Comparison of ENCODE assay signal across 10 mouse cellular contexts in the genomic region with DNA sequence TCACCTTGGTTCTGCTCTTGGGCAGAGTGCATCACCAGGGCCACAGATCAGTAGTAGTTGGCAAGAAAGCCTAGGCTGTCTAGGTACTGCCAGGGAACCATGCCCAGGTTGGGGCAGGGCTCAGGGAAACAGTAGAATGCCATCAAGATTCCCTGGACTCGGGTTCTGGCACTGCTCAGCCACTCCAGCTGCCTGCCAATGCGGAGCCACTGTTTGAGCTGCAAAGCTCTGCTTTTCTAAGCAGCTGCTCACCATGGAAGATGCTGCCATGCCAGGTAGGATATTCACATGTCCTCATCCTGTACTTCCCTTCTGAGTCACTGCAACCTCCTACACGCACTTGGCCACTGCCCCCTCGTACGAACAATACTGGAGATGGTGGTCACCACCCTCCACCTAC. TPM values are rescaled to one million over a fixed set of nuclear protein-coding genes. Genes with fewer than 3 reads are reported as not detected.
A peak's percentile ranks its signal among the peaks of the same experiment; 100 is the strongest.
DNase-seq lines count a peak whose midpoint lies in the region; ATAC-seq and TF ChIP-seq lines count a peak whose summit lies in the region.
"Had no signal": no experiment of that assay in that cellular context is flagged by ENCODE, and none has a peak within 500 bp of the region (broad histone marks: within the 10 kb centered on the region; RNA-seq: fewer than 3 reads in every experiment).

No protein-coding gene starts in this region.

- TF ChIP-seq POLR2A in kidney, adult 2 months (IDR thresholded peaks at IDR 0.05; ENCODE audit: low read depth, low read length), result no peak

- H3K9me3 ChIP-seq in kidney, embryonic 15.5 days (replicated peaks), result no peaks in the 10 kb centered on the region

- no peak for ATAC-seq in kidney, embryonic 15.5 days (replicated peaks; ENCODE audit: low FRiP score)

- TF ChIP-seq CTCF in kidney, adult 2 months (conservative IDR thresholded peaks at IDR 0.05; ENCODE audit: insufficient read depth, insufficient read length, low read depth, low read length), result no peak

- H3K27me3 ChIP-seq in kidney, adult 2 months (replicated peaks; ENCODE audit: control insufficient read depth, insufficient read depth, low read length), result no peaks in the 10 kb centered on the region
- no peaks in the 10 kb centered on the region for H3K27me3 ChIP-seq in kidney, embryonic 15.5 days

- no peaks in the 10 kb centered on the region for H3K36me3 ChIP-seq in kidney, adult 2 months (ENCODE audit: control insufficient read depth, insufficient read depth, low read length)
- peaks cover 4% of the 10 kb centered on the region; the same call in 1 of the 2 replicates for H3K36me3 ChIP-seq in kidney, embryonic 15.5 days

- no peak overlapping the region for H3K9ac ChIP-seq in kidney, embryonic 15.5 days

- WGBS in kidney, adult 2 months, result 64% methylated on average over 5 of the region's 5 CpGs
- WGBS in kidney, embryonic 15.5 days, result 78% methylated on average over 5 of the region's 5 CpGs

- peaks cover 13% of the 10 kb centered on the region for H3K4me1 ChIP-seq in kidney, adult 2 months (ENCODE audit: control insufficient read depth, insufficient read depth, low read length)
- H3K4me1 ChIP-seq in kidney, embryonic 15.5 days, result peaks cover 26% of the 10 kb centered on the region

- intact Hi-C loops in heart, postnatal 36 days (cut with DNase I), result loop anchor here (5.0 kb wide), 1 partner anchor 39 kb away; the partner anchor contains the start of genes Nhlrc4 and Pigq

- DNase-seq in kidney, adult 2 months, result peak; percentile 78
- peak; percentile 81 for DNase-seq in cerebellum, adult 11-12 months
- DNase-seq in cerebellum, postnatal 14 days, result peak; percentile 82 to 83
- DNase-seq in heart, postnatal 36 days, result peak; percentile 39 to 44
- no peak for DNase-seq in neural tube, embryonic 10.5 days (ENCODE audit: extremely low spot score, low spot score)
- no peak for DNase-seq in layer of hippocampus, postnatal 36 days
- no peak for DNase-seq in lung, postnatal 10 days

- no peak overlapping the region for H3K4me2 ChIP-seq in kidney, embryonic 15.5 days

- H3K27ac ChIP-seq in kidney, adult 2 months (ENCODE audit: insufficient read depth, low read depth, low read length), result no peak overlapping the region
- H3K27ac ChIP-seq in kidney, embryonic 15.5 days, result no peak overlapping the region

- H3K4me3 ChIP-seq in kidney, adult 2 months (ENCODE audit: insufficient read depth, low read depth, low read length), result no peak overlapping the region
- H3K4me3 ChIP-seq in kidney, embryonic 15.5 days (replicated peaks), result no peak overlapping the region

RNA-seq across cellular contexts. Expression of gene Capn15, which starts 4.7 kb away (rescaled TPM):
- 24.0 and 31.6 TPM in 2 replicates for polyA plus RNA-seq in kidney, adult 2 months (2012; rRNA removed)
- 22.7 and 31.6 TPM in 2 replicates for polyA plus RNA-seq in kidney, embryonic 15.5 days (2015; fragmentation: Nextera tagmentation; extraction: Ambion mirVana)
- 1 to 10 TPM; 7.2 TPM for total RNA-seq in heart, postnatal 36 days (2021)
- total RNA-seq in layer of hippocampus, postnatal 36 days (2021), result 10 to 100 TPM; 52.5 to 60.2 TPM

RNA-seq across cellular contexts. Expression of gene A930017K11Rik, which starts 28.5 kb away (rescaled TPM):
- 7.2 and 8.3 TPM in 2 replicates for polyA plus RNA-seq in kidney, adult 2 months (2012; rRNA removed)
- polyA plus RNA-seq in kidney, embryonic 15.5 days (2015; fragmentation: Nextera tagmentation; extraction: Ambion mirVana), result 5.4 and 5.7 TPM in 2 replicates
- under 1 TPM; 0.19 to 0.33 TPM for total RNA-seq in heart, postnatal 36 days (2021)
- under 1 TPM; 0.95 to 0.96 TPM for total RNA-seq in layer of hippocampus, postnatal 36 days (2021)
- total RNA-seq: ES-E14 had no signal
- polyA plus RNA-seq: lung, postnatal 0 days had no signal

RNA-seq across cellular contexts. Expression of gene Nhlrc4, which starts 36.1 kb away (rescaled TPM):
- polyA plus RNA-seq in kidney, adult 2 months (2012; rRNA removed), result 16.0 and 21.0 TPM in 2 replicates
- 1.5 TPM in 2 replicates for polyA plus RNA-seq in kidney, embryonic 15.5 days (2015; fragmentation: Nextera tagmentation; extraction: Ambion mirVana)
- under 1 TPM in 1 of 2 experiments, not detected in 1; 0.19 TPM for total RNA-seq in heart, postnatal 36 days (2021)
- under 1 TPM; 0.17 to 0.61 TPM for total RNA-seq in layer of hippocampus, postnatal 36 days (2021)

RNA-seq across cellular contexts. Expression of gene Pigq, which starts 36.1 kb away (rescaled TPM):
- polyA plus RNA-seq in kidney, adult 2 months (2012; rRNA removed), result 236 and 270 TPM in 2 replicates
- 72.2 and 76.4 TPM in 2 replicates for polyA plus RNA-seq in kidney, embryonic 15.5 days (2015; fragmentation: Nextera tagmentation; extraction: Ambion mirVana)
- total RNA-seq in heart, postnatal 36 days (2021), result 10 to 100 TPM; 45.6 to 48.2 TPM
- total RNA-seq in layer of hippocampus, postnatal 36 days (2021), result 100 to 1,000 TPM; 125 to 129 TPM

Comparison
In these comparisons a context has a peak if more than half of its experiments do, and no peak if none do; other contexts are left out.
1. DNase-seq: peak in kidney, adult 2 months (single experiment), cerebellum, adult 11-12 months (single experiment), cerebellum, postnatal 14 days (2 of 2) and heart, postnatal 36 days (2 of 2); none in neural tube, embryonic 10.5 days (single experiment), layer of hippocampus, postnatal 36 days (0 of 2) and lung, postnatal 10 days (single experiment).
2. RNA of gene Capn15, which starts 4.7 kb away (total RNA-seq): 52.5 to 60.2 TPM in layer of hippocampus, postnatal 36 days; 7.2 TPM in heart, postnatal 36 days; every median in the first group is over 4 times any median in the second.